Mouse (Mus musculus) mesoderm, embryonic 11.5 days (tissue): Measurements from ENCODE around the gene Ap3b1.

ENCODE experiments used
- DNase-seq: peaks from one replicate; pipeline ENCODE4 v3.0.0-alpha.2; 2012; ENCODE audit warnings: low read depth, low spot score

The Ap3b1 gene

DNA sequence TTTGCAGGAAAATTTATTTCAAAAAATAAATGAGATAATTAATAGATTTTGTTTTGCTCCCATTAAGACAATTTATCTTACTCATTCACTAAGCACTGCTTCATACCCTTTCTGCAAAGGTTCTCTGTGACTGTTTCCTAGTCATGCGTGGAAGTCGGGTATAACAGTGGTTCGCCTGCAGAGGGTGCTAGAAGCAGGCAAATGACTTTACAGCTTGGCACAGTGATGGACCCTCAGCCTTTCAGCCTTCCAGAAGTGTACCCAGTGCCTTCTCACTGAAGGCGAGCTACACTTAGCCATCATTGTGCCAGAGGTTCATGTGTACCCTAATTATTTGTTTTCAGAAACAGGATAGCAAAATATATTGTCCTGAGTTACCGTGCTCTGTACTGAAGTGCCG is 92.5 kb downstream of the Ap3b1 start:
- peak; percentile 58 for DNase-seq

- no peak for DNase-seq
Measured at GRCm38 (mm10) chr13:94454131-94454530, 95.4 kb downstream of the Ap3b1 start.

DNA sequence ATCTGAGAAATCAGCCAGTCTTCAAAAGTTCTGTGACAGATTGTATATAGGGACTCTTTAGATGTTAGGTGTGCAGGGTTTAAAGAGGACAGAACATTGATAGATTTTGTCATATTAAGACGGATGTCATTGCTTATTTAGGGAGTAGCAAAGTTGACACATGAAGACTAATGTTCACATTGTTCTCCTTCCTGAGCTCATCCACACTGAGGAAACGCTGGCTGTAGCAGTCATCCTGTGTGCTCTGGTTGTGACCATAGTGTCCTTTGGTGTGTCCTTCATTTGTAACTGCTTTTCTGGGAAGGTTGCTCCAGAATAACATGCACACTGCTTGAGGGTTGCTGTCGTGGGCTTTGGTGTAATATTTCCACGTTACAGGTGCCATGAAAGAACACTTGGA is 100.4 kb downstream of the Ap3b1 start:
- DNase-seq, result no peak

DNA sequence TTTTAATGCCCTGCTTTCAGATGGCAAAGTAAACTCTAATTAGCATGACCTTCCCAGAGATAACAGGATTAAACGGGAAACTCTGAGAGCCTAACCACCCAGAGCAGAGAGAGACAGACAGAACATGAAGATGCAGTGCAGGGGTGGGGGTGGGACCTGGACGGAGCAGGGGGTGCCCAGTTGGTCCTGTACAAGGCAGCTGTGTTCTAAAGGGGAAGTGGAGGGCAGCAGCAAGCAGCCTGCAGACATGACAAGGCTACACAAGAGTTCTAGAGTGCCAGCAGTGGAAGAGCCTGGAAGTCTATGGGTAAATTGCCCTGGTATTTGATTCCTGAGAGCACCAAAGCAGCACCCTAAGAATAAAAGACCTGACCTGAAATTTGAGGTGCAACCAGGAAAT is 105.5 kb downstream of the Ap3b1 start:
- no peak for DNase-seq

DNA sequence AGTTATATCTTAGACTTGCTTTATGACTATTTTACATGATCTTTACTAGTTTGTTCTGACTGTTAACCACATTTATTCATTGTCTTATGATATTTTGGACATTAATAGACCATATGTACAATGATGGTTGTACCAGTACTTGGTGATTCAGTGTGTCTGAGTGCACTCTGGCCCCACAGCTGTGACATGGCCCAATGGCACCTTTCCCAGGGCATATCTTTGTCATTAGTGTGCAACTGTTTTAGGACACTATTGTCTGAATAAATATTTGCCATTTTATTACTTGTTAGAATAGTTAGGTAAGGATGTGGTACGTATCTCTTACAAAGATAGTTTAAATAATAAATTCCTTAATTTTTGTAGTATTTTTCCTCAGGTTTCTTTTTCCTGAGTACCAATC is 109.8 kb downstream of the Ap3b1 start:
- no peak for DNase-seq

GRCm38 (mm10) chr13:94471009-94471672 is 112.4 kb downstream of the Ap3b1 start:
- DNase-seq, result no peak

- no peak for DNase-seq
Measured at GRCm38 (mm10) chr13:94476208-94476607, 117.4 kb downstream of the Ap3b1 start.

DNA sequence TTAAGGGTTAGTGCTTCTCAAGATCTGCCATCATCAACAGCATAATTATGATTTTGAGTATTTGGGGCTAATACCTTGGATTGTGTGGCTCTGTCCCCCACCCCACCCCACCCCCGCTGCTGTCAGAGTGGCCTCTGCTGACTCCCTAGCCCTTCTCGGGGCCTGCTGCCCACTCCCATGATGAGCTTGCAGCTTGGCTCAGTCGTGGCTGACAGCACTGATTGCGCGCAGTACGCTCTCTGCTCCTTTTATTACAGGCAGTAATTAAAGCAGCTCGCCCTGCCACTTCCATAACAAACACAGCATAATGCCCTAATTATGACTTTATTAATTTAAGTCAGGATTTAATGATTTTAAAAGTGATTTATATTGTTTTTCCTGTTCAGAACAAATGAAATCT is 121.5 kb downstream of the Ap3b1 start:
- DNase-seq, result no peak

GRCm38 (mm10) chr13:94490684-94491083 is 131.9 kb downstream of the Ap3b1 start:
- DNase-seq, result no peak

DNA sequence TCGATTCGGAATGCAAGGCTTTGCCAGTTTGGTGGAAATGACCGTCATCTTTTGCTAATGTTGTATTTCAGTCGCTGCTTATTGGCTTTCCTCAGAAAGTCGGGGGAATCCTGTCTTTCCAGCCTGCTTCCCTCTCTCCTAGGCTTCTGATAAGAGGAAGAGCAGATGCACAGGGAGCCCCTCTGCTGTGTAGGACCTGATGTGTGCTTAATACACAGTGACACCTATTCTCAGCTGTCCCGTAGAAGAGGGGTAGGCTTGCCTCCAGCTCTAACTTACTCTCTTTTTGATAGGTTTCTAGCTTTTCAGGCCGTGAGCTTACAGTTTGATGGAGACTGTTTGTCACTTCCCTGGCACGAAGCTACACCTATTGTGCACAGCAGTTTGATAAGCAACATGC is 132.4 kb downstream of the Ap3b1 start:
- DNase-seq, result no peak

GRCm38 (mm10) chr13:94497521-94497920 is 138.8 kb downstream of the Ap3b1 start:
- DNase-seq, result no peak

GRCm38 (mm10) chr13:94506411-94506810 is 147.7 kb downstream of the Ap3b1 start:
- DNase-seq, result no peak

DNA sequence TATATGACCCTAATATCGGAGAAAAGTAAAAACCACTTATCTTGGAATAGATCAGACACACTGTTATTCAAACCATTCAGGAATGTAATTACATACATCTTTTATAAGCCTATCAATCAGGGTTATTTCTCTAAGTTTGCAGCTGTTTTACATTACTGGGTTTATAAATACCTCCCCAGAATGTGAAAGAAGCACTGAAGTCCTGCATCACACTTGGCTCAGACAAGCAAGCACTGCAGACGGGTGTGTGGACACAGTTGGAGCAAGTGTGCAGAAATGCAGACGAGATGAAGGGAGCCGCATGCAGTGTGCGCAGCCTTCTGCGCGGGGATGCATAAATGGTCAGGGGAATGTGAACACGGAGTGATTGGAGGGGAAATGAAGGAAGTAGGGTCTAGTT is 149.6 kb downstream of the Ap3b1 start:
- peak; percentile 12 for DNase-seq

GRCm38 (mm10) chr13:94513157-94513767 is 154.5 kb downstream of the Ap3b1 start:
- no peak for DNase-seq

DNA sequence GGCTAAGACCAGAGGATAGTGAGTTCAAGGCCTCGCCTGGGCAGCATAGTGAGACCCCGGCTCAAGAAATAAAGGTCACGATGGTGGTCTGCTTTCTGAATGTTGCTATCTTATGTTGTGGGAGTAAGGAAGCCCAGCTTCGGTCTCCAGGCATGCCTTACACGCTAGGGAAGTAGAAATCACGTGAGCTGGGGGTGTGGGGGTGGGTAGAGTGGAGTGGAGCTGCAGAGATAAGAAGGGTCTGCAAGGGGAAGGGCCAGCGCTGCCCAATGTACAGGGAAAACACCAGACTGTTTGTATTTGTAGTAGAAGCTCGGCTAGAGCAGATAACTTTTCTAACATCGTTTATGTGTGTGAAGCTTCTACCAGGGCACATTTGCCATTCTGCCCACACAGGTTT is 155.1 kb downstream of the Ap3b1 start:
- DNase-seq, result no peak

- DNase-seq, result no peak
Measured at GRCm38 (mm10) chr13:94514992-94515391, 156.2 kb downstream of the Ap3b1 start.

GRCm38 (mm10) chr13:94516532-94516931 is 157.8 kb downstream of the Ap3b1 start:
- DNase-seq, result no peak

DNA sequence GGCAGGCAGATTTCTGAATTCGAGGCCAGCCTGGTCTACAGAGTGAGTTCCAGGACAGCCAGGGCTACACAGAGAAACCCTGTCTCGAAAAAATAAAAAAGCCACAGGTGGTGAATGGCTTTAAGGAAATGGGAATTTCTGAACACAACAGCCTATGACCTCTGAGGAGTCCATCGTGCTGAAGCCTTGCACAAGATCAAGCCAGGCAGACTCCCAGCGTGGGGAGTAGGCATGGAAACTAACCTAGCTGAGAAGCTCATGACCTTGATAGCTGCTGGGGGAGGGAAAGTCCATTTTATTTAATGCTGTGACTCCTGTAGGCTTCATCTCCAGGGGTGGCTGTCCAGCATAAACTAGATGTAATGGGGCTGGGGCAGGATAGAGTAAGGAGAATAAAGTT is 159.4 kb downstream of the Ap3b1 start:
- DNase-seq, result no peak

DNA sequence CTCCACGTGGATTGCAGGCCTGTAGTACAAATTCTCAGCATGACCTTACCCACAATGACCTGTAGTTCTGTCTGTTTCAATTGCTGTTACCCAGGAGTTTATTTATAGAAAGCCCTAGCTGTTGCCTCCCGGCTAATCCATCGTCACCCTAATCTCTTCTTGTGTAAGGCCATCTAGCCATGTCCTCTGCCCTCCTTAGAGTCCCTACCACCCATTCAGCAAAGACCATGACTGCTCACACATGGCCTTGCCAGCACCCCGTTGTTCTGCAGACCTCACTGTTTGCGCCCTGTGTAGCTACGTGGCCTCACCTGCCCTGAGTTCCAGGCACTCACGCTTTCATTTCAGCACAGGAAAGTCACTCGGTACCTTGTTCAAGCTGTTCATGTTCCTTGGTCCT is 160.5 kb downstream of the Ap3b1 start:
- DNase-seq, result no peak

DNA sequence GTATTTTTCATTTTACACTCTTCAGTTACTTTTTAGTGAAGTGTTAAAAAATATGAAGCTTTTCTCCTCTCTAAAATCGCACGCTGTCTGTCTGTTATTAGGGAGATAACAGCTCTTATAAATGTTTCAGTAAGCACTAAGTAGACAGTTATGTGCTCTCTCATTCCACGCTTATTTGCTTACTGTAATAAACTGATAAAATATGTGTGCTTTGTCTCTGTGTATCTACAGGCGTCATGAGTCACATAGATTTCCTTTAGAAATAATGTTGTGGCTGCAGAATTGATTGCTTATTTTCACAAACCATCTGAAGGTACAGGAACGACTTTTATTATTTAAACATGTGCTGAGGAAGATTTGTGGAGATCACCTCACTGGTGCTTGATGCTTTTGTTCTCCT is 164.5 kb downstream of the Ap3b1 start:
- no peak for DNase-seq

DNA sequence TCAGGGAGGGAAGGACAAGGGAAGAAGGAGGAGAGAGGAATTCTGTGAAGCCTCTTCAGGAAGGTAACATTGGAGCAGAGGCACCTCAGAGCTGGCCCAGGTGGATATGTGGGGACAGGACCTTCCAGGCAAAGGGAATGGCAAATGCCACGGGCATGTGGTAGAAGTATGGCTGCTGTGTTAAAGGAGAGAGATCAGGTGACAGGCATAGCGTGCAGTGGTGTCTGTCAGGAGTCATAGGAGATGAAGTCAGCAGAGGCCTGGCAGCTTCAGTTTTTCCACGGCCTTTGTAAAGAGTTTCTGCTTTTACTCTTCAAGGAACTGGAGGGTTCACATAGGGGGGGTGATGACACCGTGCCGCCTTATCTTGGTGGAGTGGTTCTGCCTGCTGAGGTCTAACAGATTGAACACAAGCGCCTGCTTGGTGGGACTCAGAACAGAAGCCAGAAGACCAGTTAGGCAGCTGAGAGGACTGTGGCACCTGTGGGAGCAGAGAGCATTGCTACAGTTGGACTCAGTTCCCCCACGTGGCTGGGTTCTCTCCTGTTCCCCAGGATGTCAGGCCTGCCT is 166.0 kb downstream of the Ap3b1 start:
- no peak for DNase-seq

DNA sequence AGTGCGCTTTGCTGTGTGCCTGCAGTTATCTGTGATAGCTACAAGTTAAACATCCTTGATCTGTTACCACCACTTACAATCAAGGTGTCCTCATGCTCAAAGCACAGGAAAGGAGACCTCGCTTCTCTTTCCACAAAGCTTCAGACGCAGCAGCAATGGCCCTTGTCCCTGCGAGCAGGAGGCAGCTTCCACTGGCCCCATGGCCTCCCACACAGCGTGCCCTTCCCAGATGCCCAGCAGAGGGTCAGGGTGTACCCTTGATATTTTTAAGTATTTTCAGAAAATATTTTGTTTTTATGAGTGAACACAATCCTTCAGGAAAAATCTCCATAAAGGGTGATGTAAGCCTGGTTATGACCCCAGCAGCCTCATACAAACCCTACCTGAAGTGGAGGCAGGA is 170.4 kb downstream of the Ap3b1 start:
- no peak for DNase-seq

- DNase-seq, result no peak
Measured at GRCm38 (mm10) chr13:94533516-94533915, 174.8 kb downstream of the Ap3b1 start.
